Mouse (Mus musculus) brain, embryonic 14.5 days (tissue): ENCODE results near the gene Sorcs2.

Experiments
- CTCF ChIP-seq: fragments of 200-500 bp; IDR thresholded peaks from 2 replicates; pipeline ENCODE4 v1.5.1; 2012; ENCODE audit warnings: inconsistent platforms, mild to moderate bottlenecking, moderate library complexity, borderline replicate concordance; ENCODE audit not compliant: insufficient read depth, insufficient read length; ENCODE audit errors: extremely low read depth
- POLR2A ChIP-seq: fragments of 200-500 bp; IDR thresholded peaks from 2 replicates; pipeline ENCODE4 v1.6.1; 2012; ENCODE audit warnings: mild to moderate bottlenecking, inconsistent platforms, borderline replicate concordance; ENCODE audit not compliant: poor library complexity, insufficient read depth, insufficient read length, severe bottlenecking; ENCODE audit errors: extremely low read depth

- no peak for TF ChIP-seq CTCF
- no peak for TF ChIP-seq POLR2A
Measured at GRCm38 (mm10) chr5:36446166-36446890, 48.4 kb upstream of the Sorcs2 start.
